Mouse (Mus musculus): ENCODE measurements at regions not wholly inside any gene's neighbourhood (a gene's known extent, or its start where the extent isn't known, plus 50 kb on each side); places are given as distances from the start of the nearest gene placed in this dataset.

DNA sequence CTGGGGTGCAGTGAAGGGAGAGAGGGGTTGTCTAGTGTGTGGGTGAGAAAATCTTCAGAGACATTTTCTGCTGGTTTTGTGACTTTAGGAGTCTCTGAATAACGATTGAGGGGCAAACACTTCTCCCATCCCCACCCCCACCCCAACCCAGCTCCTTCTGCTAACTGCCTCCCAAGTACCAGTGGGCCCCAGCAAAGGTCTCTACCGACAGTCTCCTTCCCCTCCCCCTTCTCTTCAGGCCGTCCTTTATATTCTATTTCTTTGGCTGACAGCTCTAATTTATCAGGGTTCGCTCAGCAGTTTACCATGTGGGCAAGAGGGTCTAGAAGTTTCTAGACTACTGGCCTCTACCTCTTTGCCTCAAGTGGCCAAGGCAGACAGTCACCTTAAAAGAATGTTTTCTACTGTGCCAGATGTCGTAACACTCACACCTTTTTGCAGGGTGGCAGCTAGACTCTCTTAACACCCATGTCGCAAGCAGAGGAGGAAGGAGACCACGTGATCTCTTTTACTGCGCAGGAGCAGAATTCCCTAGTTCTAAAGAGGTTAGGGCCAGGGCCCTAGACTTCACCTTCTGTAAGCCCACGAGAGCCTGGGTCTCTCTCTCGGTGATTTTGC lies 66.8 kb upstream of the Serp2 start:
- no peak for DNase-seq

DNA sequence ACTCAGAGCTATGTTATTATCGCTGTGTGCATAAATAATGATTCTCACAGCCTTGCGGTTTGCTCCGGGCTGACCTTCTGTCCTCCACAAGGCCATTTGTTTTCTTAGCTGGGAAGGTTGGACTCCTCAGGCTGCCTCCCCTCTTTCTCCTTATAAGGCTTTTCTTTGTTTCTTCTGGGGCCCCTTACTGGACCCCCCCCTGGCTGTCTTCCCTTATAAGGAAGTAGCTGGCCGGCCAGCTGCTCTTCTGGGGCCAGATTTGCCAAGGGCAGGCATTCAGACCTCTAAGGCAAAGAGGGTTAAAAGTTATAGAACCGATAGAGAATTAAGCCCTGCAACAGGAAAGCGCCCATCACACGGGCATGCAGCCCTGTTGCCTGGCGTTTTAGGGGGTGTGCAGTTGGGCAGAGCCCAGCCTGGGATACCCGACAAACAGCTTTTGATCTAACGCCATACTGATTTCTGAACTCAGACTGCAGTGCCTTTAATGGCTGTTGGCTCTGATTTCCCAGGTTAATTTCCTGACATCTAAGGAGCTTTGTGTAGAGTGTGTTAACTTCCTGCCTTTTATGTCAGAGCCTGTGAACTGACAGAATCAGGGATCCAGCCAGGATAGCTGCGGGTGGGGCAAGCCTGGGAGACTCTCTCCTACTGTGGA lies 66.1 kb upstream of the Serp2 start:
- DNase-seq, result no peak

DNA sequence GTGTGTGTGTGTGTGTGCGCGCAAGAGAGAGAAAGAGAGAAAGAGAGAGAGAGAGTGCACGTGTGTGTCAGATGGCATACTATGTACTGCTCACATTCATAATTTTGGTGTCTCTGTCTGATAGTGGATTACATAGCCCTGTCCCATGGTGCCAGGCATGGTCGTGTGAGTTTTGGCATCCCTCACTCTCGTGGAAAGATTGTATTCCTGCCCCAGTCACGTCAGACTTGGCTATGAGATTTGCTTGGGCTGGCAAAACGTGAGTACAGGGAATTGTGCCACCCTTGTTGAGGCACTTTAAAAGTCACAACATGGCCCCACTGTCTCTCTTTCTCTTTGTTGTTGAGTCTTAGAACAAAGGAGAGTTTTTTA lies 62.3 kb upstream of the Serp2 start:
- DNase-seq, result no peak

DNA sequence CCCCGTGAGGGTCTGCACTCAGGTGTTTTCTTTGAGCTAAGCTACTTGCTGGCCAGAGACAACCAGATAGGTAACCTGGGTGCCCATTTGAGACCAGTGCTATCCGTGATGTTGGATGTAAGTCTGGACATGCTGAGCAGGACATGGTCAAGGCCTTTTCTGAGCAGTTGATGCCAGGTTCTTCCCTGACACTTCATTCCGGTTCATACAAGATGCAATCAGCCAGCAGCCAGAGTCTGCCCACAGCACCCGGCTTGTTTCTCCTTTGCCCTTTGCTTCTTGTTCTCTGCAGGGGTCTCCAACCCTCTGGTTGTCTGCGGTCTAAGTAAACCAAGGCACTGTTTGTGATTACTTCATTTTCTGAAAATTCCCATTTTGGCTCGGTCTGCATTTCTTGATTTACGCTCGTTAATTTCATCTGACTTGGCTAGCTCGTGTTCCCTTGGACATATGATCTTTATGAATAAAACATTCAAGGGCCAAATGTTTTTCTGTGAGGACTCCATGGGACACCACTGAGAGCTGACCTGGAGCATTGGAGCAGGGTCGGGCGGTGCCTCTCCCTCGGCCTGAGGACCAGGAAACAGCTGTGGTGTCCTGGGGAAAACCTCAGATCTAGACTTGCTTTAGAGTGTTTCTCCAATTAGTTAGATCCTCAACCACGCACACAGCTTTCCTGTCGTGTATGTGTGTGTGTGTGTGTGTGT lies 61.8 kb upstream of the Serp2 start:
- DNase-seq, result no peak

DNA sequence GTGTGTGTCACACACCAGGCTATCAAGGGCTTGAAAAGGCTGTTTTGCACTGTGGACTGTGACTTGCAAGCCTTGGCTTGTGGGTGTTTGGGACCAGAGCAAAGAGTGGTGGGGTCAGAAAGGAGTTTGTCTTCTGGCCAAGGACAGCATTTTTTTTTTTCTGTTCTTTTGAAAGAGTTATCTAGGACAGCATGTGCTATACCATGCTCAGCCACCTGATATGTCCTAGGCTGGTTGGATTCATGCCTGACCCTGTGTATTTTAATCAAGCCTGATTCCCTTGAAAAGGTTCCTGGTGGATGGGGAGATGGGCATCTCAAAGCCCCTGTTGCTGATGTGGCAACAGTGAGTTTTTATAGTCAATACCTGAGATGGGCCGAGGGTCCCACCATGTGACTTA lies 61.2 kb upstream of the Serp2 start:
- DNase-seq, result no peak

DNA sequence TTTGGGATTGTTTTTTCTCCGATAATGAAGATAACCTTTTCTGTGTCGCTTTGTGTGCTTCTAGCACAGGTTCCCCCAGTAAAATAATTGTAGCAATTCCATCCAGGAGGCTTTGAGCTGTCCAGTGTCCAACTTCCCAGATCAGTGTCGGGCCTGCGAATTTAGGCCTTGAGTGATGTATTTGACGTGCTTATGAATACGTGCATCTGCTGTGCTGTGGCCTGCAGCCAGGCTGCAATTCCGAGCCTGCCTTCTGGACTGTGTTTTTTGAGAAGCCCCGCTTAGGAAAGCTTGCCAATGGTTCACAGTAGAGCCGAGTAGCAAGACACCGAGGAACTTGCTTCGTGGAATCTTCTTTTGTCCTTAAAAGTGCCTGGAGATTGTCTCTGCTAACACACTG lies 60.8 kb upstream of the Serp2 start:
- peak; percentile 38 for DNase-seq

DNA sequence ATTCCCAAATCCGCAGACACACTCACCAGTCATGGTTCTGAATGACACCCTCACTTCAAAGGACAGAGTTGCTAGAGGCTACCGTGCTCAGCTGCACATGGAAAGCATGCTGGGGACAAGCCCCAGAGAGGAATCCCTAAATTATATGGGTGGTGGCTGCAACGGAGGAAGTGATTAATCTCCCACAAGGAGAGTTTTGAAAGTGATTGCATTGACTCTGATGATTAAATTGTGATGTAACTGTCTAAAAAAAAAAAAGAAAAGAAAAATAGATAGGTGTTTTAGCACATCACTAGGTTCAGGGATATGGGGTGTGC lies 59.6 kb upstream of the Serp2 start:
- DNase-seq, result no peak

DNA sequence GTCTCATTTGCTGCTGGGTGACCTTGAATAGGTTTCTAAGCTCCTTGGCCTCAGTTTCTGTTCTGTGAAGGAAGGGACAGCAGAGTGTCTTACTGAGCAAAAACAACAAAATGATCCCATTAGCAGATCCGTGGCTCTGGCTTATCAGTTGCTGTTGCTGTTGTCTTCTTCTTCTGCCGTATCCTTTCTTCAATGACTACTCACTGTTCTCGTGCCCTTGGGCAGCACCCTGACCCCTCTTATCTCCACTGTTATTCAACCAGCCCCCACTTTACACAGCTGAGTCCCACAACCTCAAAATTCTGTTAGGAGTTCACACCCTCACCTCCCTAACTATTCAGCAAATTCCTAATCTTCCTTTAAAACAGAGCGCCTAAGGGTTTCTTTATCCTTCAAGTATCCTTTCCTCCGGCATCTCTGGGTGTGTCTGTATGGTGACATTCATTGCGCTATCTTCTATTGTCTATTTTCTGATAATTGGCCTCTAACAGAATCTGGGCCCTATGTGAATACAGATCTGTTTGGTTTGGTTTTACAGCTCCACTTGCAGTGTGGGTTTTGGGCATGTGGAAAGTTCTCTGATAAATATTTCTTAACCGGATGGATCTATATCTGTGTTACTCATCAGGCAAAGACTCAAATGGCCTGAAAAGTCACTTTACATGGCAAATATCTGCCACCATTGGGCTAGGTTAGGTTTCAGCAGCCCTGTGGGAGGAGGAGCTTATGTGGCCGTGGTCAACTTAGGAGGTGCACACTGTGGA lies 59.1 kb upstream of the Serp2 start:
- DNase-seq, result no peak

DNA sequence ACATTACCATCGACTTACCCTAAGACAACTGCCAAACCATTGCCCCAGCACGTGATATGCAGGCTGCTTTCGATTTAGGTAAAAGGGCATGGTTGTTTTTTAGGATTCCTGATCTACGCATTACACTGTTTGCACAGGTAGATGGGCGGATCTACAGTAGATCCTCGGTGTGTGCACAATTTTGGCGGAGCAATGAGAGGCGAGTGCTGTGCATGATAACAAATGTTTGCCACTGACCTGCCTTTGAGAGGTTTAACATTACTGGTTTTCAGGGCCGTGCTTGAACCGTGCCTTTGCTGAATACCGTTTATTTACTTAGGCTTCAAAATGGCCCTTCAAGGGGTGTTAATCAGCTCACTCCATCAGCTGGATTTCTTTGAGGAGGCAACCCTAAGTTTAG lies 58.5 kb upstream of the Serp2 start:
- DNase-seq, result no peak

DNA sequence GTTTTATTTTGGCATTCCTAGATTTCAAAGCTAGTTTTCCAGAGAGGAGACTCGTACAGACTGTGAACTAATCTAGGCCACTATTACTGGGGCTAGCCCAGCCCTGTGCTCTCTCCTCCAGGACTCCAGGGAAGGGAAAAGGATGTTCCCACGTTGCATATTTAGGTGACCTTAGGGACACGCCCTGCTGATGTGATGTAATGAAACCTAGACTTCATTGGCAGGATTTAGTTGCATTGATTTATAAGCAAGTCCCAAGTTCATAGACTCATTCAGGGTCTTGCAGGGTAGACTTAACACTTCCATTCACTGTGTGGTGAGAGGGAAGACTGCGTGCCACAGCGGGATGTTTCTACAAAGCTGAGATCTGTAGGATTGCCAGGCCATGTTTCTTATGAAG lies 58.0 kb upstream of the Serp2 start:
- no peak for DNase-seq

DNA sequence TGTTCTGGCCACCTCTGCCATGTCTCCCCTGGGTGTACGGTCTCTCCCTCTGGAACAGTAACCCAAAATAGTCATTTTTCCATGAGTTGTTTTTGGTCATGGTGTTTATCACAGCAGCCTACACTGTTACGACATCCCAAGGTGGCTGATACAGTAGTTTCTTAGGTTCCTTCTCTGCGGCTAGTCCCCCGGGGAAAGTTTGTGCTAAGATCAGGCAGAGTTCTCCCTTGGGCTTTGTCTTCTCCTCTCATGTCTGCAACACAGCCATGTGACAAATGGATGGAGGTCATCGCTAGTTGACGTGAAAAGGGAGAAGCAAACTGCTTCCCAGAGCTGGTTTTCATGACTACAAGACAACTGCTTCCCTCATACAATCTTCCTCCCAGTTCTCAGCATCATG lies 56.9 kb upstream of the Serp2 start:
- no peak for DNase-seq

DNA sequence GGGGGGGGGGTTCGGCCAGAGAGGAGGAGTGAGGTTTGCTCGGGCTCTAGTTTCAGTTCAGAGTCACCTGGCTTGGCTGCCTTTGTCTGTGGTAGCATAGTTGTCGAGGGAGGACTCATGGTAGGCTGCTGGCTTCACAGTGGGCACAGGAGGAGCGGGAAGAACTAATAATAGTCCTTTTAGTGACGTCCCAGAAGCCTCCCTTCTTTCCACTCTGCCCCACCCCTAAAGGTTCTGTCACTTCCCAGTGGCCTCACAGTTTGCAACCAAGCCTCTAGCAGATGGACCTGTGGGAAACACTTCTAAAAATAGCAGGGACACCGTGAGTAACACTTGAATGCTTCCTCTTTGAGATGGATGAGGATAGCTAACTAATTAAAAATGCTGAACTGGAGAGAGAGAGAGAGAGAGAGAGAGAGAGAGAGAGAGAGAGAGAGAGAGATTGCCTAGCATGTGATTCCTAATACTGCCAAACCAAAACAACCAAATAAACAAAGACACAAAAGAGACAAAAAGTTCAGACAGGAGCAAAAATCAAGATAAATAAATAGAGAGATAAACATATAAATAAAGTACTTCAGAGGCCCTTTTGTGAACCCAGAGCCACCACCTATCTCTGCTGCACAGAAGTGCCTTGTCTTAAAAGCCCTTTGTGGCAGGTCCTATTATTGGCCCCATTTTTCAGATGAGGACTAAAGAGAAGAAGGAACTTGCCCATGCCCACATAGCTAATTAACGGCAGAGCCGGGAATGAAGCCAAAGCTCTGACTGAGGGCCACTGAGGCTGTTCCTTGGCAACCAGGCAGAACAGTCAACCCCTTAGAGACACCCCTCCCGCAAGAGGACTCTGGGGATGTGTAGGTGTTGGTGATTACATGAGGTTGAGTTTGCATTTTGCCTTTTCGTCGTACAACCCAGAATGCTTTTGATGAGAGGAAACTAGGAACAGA lies 54.0 kb upstream of the Serp2 start:
- DNase-seq, result peak; percentile 79

All from cerebellum, adult 8-10 months (tissue).